Mouse (Mus musculus): ENCODE results near the gene Stk11. TPM values are rescaled to one million over a fixed set of nuclear protein-coding genes. Genes with fewer than 3 reads are reported as not detected.

The Stk11 gene
- total and polyA plus RNA-seq, 2 experiments from 2014 or later: 12.3 to 97.3 TPM

- H3K36me3 ChIP-seq (ENCODE audit: insufficient read depth, low read length): peaks cover 54% of the 10 kb centered on the region
- ATAC-seq (ENCODE audit: low FRiP score) (no peak), DNase-seq (ENCODE audit: low spot score) (no peak)
- H3K27ac ChIP-seq (ENCODE audit: low read depth, low read length): no peak overlapping the region
- H3K9me3 ChIP-seq (ENCODE audit: low read length): no peaks in the 10 kb centered on the region
- 89% methylated on average over 16 of the region's 16 CpGs for WGBS
- no peak overlapping the region for H3K4me2 ChIP-seq (ENCODE audit: low read depth, low read length, poor library complexity, severe bottlenecking)
- H3K27me3 ChIP-seq (ENCODE audit: insufficient read depth, low read length): no peaks in the 10 kb centered on the region
- no peak for TF ChIP-seq CTCF (IDR thresholded peaks at IDR 0.05)
- no peak overlapping the region for H3K9ac ChIP-seq (replicated peaks; ENCODE audit: low read length, poor library complexity, severe bottlenecking)
- H3K4me3 ChIP-seq (ENCODE audit: low read depth, low read length): no peak overlapping the region
- H3K4me1 ChIP-seq (ENCODE audit: insufficient read depth, low read length): no peaks in the 10 kb centered on the region
Measured at GRCm38 (mm10) chr10:80080396-80081070, 35.1 kb upstream of the Stk11 start.

GRCm38 (mm10) chr10:80081075-80081474, 34.5 kb upstream of the Stk11 start:
- Histone ChIP-seq H3K9ac (replicated peaks; ENCODE audit: low read length, poor library complexity, severe bottlenecking) (no peak overlapping the region), H3K9me3 (ENCODE audit: low read length) (no peaks in the 10 kb centered on the region), H3K27me3 (ENCODE audit: insufficient read depth, low read length) (no peaks in the 10 kb centered on the region), H3K4me3 (ENCODE audit: low read depth, low read length) (no peak overlapping the region), H3K4me1 (ENCODE audit: insufficient read depth, low read length) (no peaks in the 10 kb centered on the region), H3K27ac (ENCODE audit: low read depth, low read length) (no peak overlapping the region), H3K4me2 (ENCODE audit: low read depth, low read length, poor library complexity, severe bottlenecking) (no peak overlapping the region), H3K36me3 (ENCODE audit: insufficient read depth, low read length) (peaks cover 54% of the 10 kb centered on the region)
- no peak for TF ChIP-seq CTCF (IDR thresholded peaks at IDR 0.05)
- DNase-seq (ENCODE audit: low spot score) (no peak), ATAC-seq (ENCODE audit: low FRiP score) (no peak)
- WGBS: 87% methylated on average over 3 of the region's 3 CpGs

- no peak overlapping the region for H3K4me2 ChIP-seq (ENCODE audit: low read depth, low read length, poor library complexity, severe bottlenecking)
- no peak overlapping the region for H3K27ac ChIP-seq (ENCODE audit: low read depth, low read length)
- TF ChIP-seq CTCF (IDR thresholded peaks at IDR 0.05): no peak
- no peaks in the 10 kb centered on the region for H3K27me3 ChIP-seq (ENCODE audit: insufficient read depth, low read length)
- H3K36me3 ChIP-seq (ENCODE audit: insufficient read depth, low read length): peaks cover 42% of the 10 kb centered on the region
- no peak for ATAC-seq (ENCODE audit: low FRiP score)
- H3K9ac ChIP-seq (replicated peaks; ENCODE audit: low read length, poor library complexity, severe bottlenecking): no peak overlapping the region
- no peak overlapping the region for H3K4me3 ChIP-seq (ENCODE audit: low read depth, low read length)
- 84% methylated on average over 9 of the region's 9 CpGs for WGBS
- DNase-seq (ENCODE audit: low spot score): no peak
- no peaks in the 10 kb centered on the region for H3K9me3 ChIP-seq (ENCODE audit: low read length)
- H3K4me1 ChIP-seq (ENCODE audit: insufficient read depth, low read length): no peaks in the 10 kb centered on the region
Measured at GRCm38 (mm10) chr10:80084817-80085487, 30.7 kb upstream of the Stk11 start.

GRCm38 (mm10) chr10:80086847-80087246, 28.8 kb upstream of the Stk11 start:
- H3K4me2 ChIP-seq (ENCODE audit: low read depth, low read length, poor library complexity, severe bottlenecking): no peak overlapping the region
- no peak overlapping the region for H3K4me3 ChIP-seq (ENCODE audit: low read depth, low read length)
- H3K4me1 ChIP-seq (ENCODE audit: insufficient read depth, low read length): no peaks in the 10 kb centered on the region
- ATAC-seq (ENCODE audit: low FRiP score) (no peak), DNase-seq (ENCODE audit: low spot score) (no peak)
- peaks cover 24% of the 10 kb centered on the region for H3K36me3 ChIP-seq (ENCODE audit: insufficient read depth, low read length)
- no peaks in the 10 kb centered on the region for H3K27me3 ChIP-seq (ENCODE audit: insufficient read depth, low read length)
- H3K27ac ChIP-seq (ENCODE audit: low read depth, low read length): no peak overlapping the region
- no peak for TF ChIP-seq CTCF (IDR thresholded peaks at IDR 0.05)
- 82% methylated on average over 3 of the region's 3 CpGs for WGBS
- H3K9me3 ChIP-seq (ENCODE audit: low read length): no peaks in the 10 kb centered on the region
- H3K9ac ChIP-seq (replicated peaks; ENCODE audit: low read length, poor library complexity, severe bottlenecking): no peak overlapping the region

- ATAC-seq (ENCODE audit: low FRiP score) (no peak), DNase-seq (ENCODE audit: low spot score) (no peak)
- WGBS: 95% methylated on average over 8 of the region's 8 CpGs
- H3K4me1 ChIP-seq (ENCODE audit: insufficient read depth, low read length): no peaks in the 10 kb centered on the region
- no peak overlapping the region for H3K27ac ChIP-seq (ENCODE audit: low read depth, low read length)
- H3K4me2 ChIP-seq (ENCODE audit: low read depth, low read length, poor library complexity, severe bottlenecking): no peak overlapping the region
- H3K36me3 ChIP-seq (ENCODE audit: insufficient read depth, low read length): peaks cover 18% of the 10 kb centered on the region
- no peak for TF ChIP-seq CTCF (IDR thresholded peaks at IDR 0.05)
- H3K9ac ChIP-seq (replicated peaks; ENCODE audit: low read length, poor library complexity, severe bottlenecking): no peak overlapping the region
- no peak overlapping the region for H3K4me3 ChIP-seq (ENCODE audit: low read depth, low read length)
- no peaks in the 10 kb centered on the region for H3K9me3 ChIP-seq (ENCODE audit: low read length)
- no peaks in the 10 kb centered on the region for H3K27me3 ChIP-seq (ENCODE audit: insufficient read depth, low read length)
Measured at GRCm38 (mm10) chr10:80087483-80087882, 28.1 kb upstream of the Stk11 start.

GRCm38 (mm10) chr10:80089146-80089545, 26.5 kb upstream of the Stk11 start:
- H3K27ac ChIP-seq (ENCODE audit: low read depth, low read length): no peak overlapping the region
- ATAC-seq (ENCODE audit: low FRiP score) (no peak), DNase-seq (ENCODE audit: low spot score) (no peak)
- H3K9me3 ChIP-seq (ENCODE audit: low read length): no peaks in the 10 kb centered on the region
- TF ChIP-seq CTCF (IDR thresholded peaks at IDR 0.05): peak; percentile 13; the same call in 1 of the 2 replicates
- H3K4me3 ChIP-seq (ENCODE audit: low read depth, low read length): no peak overlapping the region
- H3K4me1 ChIP-seq (ENCODE audit: insufficient read depth, low read length): no peaks in the 10 kb centered on the region
- peaks cover 6% of the 10 kb centered on the region for H3K36me3 ChIP-seq (ENCODE audit: insufficient read depth, low read length)
- whole genome bisulfite sequencing: 68% methylated on average over 4 of the region's 4 CpGs
- H3K9ac ChIP-seq (replicated peaks; ENCODE audit: low read length, poor library complexity, severe bottlenecking): no peak overlapping the region
- H3K4me2 ChIP-seq (ENCODE audit: low read depth, low read length, poor library complexity, severe bottlenecking): no peak overlapping the region
- H3K27me3 ChIP-seq (ENCODE audit: insufficient read depth, low read length): no peaks in the 10 kb centered on the region

Data from midbrain, postnatal 0 days (tissue).